Mouse (Mus musculus) lung, embryonic 15.5 days (tissue): ENCODE results near the gene Itpkc. TPM values are rescaled to one million over a fixed set of nuclear protein-coding genes. Genes with fewer than 3 reads are reported as not detected.
A peak's percentile ranks its signal among the peaks of the same experiment; 100 is the strongest.

Source experiments
- ATAC-seq: fragments of 200-750 bp; cut with Nextera tagmentation; 2 replicates; pipeline ENCODE4 v1.8.0; 2017; ENCODE audit warnings: moderate number of reproducible peaks, borderline replicate concordance; ENCODE audit not compliant: low FRiP score, low TSS enrichment; ENCODE audit errors: extremely low read depth
- H3K27ac ChIP-seq: fragments of 300-500 bp; sonication (generic); 2 replicates; pipeline ENCODE4 v1.5.1; 2015; ENCODE audit warnings: moderate library complexity, mild to moderate bottlenecking, inconsistent platforms
- H3K27me3 ChIP-seq: fragments of 300-500 bp; sonication (generic); 2 replicates; pipeline ENCODE4 v1.6.1; 2015; ENCODE audit warnings: inconsistent platforms
- H3K36me3 ChIP-seq: fragments of 300-500 bp; sonication (generic); 2 replicates; pipeline ENCODE4 v1.6.1; 2015; ENCODE audit warnings: inconsistent platforms
- H3K4me1 ChIP-seq: fragments of 300-500 bp; sonication (generic); 2 replicates; pipeline ENCODE4 v1.6.1; 2015; ENCODE audit warnings: inconsistent platforms
- H3K4me2 ChIP-seq: fragments of 300-500 bp; sonication (generic); 2 replicates; pipeline ENCODE4 v1.6.1; 2015; ENCODE audit warnings: inconsistent platforms, mild to moderate bottlenecking, moderate library complexity
- H3K4me3 ChIP-seq: fragments of 300-500 bp; sonication (generic); 2 replicates; pipeline ENCODE4 v1.5.1; 2015; ENCODE audit warnings: mild to moderate bottlenecking, inconsistent platforms
- H3K9ac ChIP-seq: fragments of 300-500 bp; sonication (generic); 2 replicates; pipeline ENCODE4 v1.6.1; 2015; ENCODE audit warnings: inconsistent platforms
- H3K9me3 ChIP-seq: fragments of 300-500 bp; sonication (generic); 2 replicates; pipeline ENCODE4 v1.6.1; 2016; ENCODE audit warnings: inconsistent platforms
- WGBS: fragments of 180-500 bp; shearing (Covaris S2); methylation state at CpG from one replicate; pipeline ENCODE4 v1.1.7; 2015; 5-methylcytosine and 5-hydroxymethylcytosine counted together
- polyA plus RNA-seq: library from polyadenylated mRNA; unstranded; fragments of >200 nt; fragmentation: Nextera tagmentation; extraction: Ambion mirVana; gene quantifications from 2 replicates; pipeline ENCODE4 v1.2.1, GENCODE M21; 2015

The Itpkc gene
- polyA plus RNA-seq, 1 experiment from 2014 or later = 5.1 TPM

GRCm38 (mm10) chr7:27184964-27185363 is 43.5 kb downstream of the Itpkc start:
- H3K4me1 ChIP-seq = peaks cover 10% of the 10 kb centered on the region; the same call in 1 of the 2 replicates
- H3K36me3 ChIP-seq = peaks cover 65% of the 10 kb centered on the region
- WGBS = 68% methylated on average over 3 of the region's 3 CpGs

DNA sequence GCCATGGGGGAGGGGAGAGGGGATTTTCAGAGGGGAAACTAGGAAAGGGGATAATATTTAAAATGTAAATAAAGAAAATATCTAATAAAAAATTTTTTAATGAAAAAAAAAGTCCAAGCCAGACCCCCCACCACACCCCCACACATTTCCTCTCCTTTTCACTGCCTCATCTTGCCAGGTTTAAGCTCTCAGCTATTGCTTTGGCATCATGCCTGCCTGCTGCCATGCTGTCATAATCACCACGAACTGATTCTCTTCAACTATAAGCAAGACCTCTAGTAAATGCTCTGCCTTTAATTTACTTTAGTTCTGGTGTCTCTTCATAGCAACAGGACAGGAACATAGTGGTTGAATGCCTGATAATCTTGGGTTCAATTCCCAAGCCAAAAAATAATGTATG is 46.0 kb downstream of the Itpkc start:
- no peak overlapping the region for H3K9ac ChIP-seq
- H3K9me3 ChIP-seq = no peaks in the 10 kb centered on the region
- no peaks in the 10 kb centered on the region for H3K27me3 ChIP-seq
- 57% methylated on average over 1 of the region's 1 CpGs for WGBS
- H3K4me2 ChIP-seq = no peak overlapping the region
- no peak for ATAC-seq
- H3K27ac ChIP-seq = peak overlapping the region; percentile 98
- H3K4me1 ChIP-seq = peaks cover 24% of the 10 kb centered on the region
- H3K4me3 ChIP-seq = no peak overlapping the region
- peaks cover 40% of the 10 kb centered on the region for H3K36me3 ChIP-seq

More at GRCm38 (mm10) chr7:27184964-27185363, 43.5 kb downstream of the Itpkc start:
- Histone ChIP-seq H3K9me3 (no peaks in the 10 kb centered on the region), H3K27me3 (no peaks in the 10 kb centered on the region), H3K9ac (no peak overlapping the region), H3K4me2 (no peak overlapping the region), H3K27ac (no peak overlapping the region), H3K4me3 (no peak overlapping the region)
- ATAC-seq = no peak

GRCm38 (mm10) chr7:27180837-27181695 is 47.4 kb downstream of the Itpkc start, which contains the start of the genes Gm21983 and Mia:
Gene Gm21983 (minus strand): TSS chr7:27181086.
Gene Mia (minus strand): TSS chr7:27181157.
- Histone ChIP-seq H3K9ac (peak within 1 kb of the TSS; percentile 35), H3K4me2 (peak within 1 kb of the TSS; percentile 58), H3K4me3 (peak within 1 kb of the TSS; percentile 82), H3K36me3 (peaks cover 26% of the 10 kb centered on the region), H3K27me3 (no peaks in the 10 kb centered on the region), H3K9me3 (no peaks in the 10 kb centered on the region), H3K27ac (peak within 1 kb of the TSS; percentile 98), H3K4me1 (peaks cover 25% of the 10 kb centered on the region)
- 47% methylated on average over 14 of the region's 14 CpGs for WGBS
- ATAC-seq = 0 out of 2 replicates have a peak, but pooled peaks have one; percentile 5

- Histone ChIP-seq H3K36me3 (peaks cover 18% of the 10 kb centered on the region), H3K4me2 (peak overlapping the region; percentile 58), H3K9ac (0 out of 2 replicates have a peak overlapping the region, but pooled peaks have one; percentile 0), H3K27me3 (no peaks in the 10 kb centered on the region), H3K4me3 (peak overlapping the region; percentile 82), H3K27ac (peak overlapping the region; percentile 98), H3K4me1 (peaks cover 25% of the 10 kb centered on the region), H3K9me3 (no peaks in the 10 kb centered on the region)
- 43% methylated on average over 5 of the region's 5 CpGs for WGBS
- no peak for ATAC-seq
These were observed 48.4 kb downstream of the Itpkc start for GRCm38 (mm10) chr7:27180036-27180435.

- H3K9me3 ChIP-seq = no peaks in the 10 kb centered on the region
- H3K4me2 ChIP-seq = peak overlapping the region; percentile 58
- H3K4me1 ChIP-seq = peaks cover 25% of the 10 kb centered on the region
- peaks cover 18% of the 10 kb centered on the region for H3K36me3 ChIP-seq
- 33% methylated on average over 16 of the region's 16 CpGs for WGBS
- H3K4me3 ChIP-seq = peak overlapping the region; percentile 82
- H3K9ac ChIP-seq = 0 out of 2 replicates have a peak overlapping the region, but pooled peaks have one; percentile 12
- peak overlapping the region; percentile 98 for H3K27ac ChIP-seq
- no peaks in the 10 kb centered on the region for H3K27me3 ChIP-seq
- ATAC-seq = no peak
These were observed 49.1 kb downstream of the Itpkc start for GRCm38 (mm10) chr7:27179217-27179918.

DNA sequence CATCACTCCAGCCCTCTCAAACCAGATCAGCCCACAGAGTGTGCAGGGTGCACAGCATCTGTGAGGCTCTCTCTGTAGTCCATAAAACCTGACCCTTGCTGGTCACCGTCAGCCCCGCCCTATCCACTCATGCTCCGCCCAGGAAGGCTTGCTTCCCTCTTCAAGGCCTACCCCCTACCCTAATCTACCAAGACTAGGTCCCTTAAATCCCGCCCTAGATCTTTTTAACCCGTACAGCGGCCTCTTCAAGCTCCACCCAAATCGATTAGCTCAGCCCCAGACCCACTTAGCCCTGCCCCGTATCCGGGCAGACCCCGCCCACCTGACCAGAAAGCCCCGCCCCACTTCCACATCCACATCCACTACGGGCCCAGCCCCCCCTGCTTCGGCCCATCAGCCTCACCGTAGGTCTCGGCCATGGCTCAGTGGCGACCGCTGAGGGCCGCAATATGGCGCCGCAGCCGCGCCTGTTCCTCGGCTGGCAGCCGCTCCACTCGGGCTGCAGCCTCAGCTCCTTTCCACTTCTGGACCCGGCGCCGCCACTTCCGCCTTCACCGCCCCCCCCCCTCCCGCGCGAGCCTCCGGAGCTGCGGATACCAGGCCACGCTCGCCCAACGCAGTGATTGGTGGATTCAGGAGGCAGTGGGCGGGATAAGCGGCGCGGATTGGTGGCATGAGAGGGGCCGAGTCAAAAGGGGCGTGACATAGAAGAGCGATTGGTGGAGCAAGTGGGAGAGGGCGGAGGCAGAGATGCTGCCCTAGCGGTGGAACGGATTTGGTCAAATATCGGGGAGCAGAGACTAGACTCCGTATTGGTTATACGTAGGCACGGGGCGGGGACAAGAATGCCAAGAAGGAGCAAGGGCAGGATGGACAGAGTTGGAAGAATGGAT is 49.9 kb downstream of the Itpkc start, which contains the start of gene Rab4b:
Gene Rab4b (minus strand): TSS at position 573 of the 893 bp plus-strand sequence.
- H3K4me2 ChIP-seq = peak within 1 kb of the TSS; percentile 60
- peaks cover 18% of the 10 kb centered on the region for H3K36me3 ChIP-seq
- ATAC-seq = peak; percentile 98
- H3K4me1 ChIP-seq = peaks cover 25% of the 10 kb centered on the region
- peak within 1 kb of the TSS; percentile 82 for H3K4me3 ChIP-seq
- H3K9ac ChIP-seq = peak within 1 kb of the TSS; percentile 57
- peak within 1 kb of the TSS; percentile 98 for H3K27ac ChIP-seq
- H3K9me3 ChIP-seq = no peaks in the 10 kb centered on the region
- no peaks in the 10 kb centered on the region for H3K27me3 ChIP-seq
- under 1% methylated on average over 47 of the region's 53 CpGs for WGBS

- Histone ChIP-seq H3K4me3 (peak overlapping the region; percentile 82), H3K9ac (peak overlapping the region; percentile 57), H3K4me2 (peak overlapping the region; percentile 60), H3K36me3 (peaks cover 16% of the 10 kb centered on the region), H3K4me1 (peaks cover 25% of the 10 kb centered on the region), H3K27ac (peak overlapping the region; percentile 98), H3K9me3 (no peaks in the 10 kb centered on the region), H3K27me3 (no peaks in the 10 kb centered on the region)
- 12% methylated on average over 4 of the region's 4 CpGs for WGBS
- no peak for ATAC-seq
These were observed 50.5 kb downstream of the Itpkc start for GRCm38 (mm10) chr7:27177942-27178323.

- no peak overlapping the region for H3K4me3 ChIP-seq
- H3K4me1 ChIP-seq = peaks cover 15% of the 10 kb centered on the region
- H3K4me2 ChIP-seq = no peak overlapping the region
- no peaks in the 10 kb centered on the region for H3K27me3 ChIP-seq
- no peaks in the 10 kb centered on the region for H3K9me3 ChIP-seq
- no peak for ATAC-seq
- no peak overlapping the region for H3K9ac ChIP-seq
- 88% methylated on average over 7 of the region's 7 CpGs for WGBS
- H3K27ac ChIP-seq = no peak overlapping the region
- H3K36me3 ChIP-seq = peaks cover 33% of the 10 kb centered on the region
These were observed 53.6 kb downstream of the Itpkc start for GRCm38 (mm10) chr7:27174896-27175295.

- WGBS = 91% methylated on average over 15 of the region's 15 CpGs
- no peak overlapping the region for H3K9ac ChIP-seq
These were observed 54.0 kb downstream of the Itpkc start for GRCm38 (mm10) chr7:27174496-27174895.

GRCm38 (mm10) chr7:27170981-27171380 is 57.5 kb downstream of the Itpkc start:
- H3K4me1 ChIP-seq = peaks cover 6% of the 10 kb centered on the region
- no peaks in the 10 kb centered on the region for H3K9me3 ChIP-seq
- no peak overlapping the region for H3K4me3 ChIP-seq
- peaks cover 33% of the 10 kb centered on the region for H3K36me3 ChIP-seq
- no peak overlapping the region for H3K4me2 ChIP-seq
- H3K27me3 ChIP-seq = no peaks in the 10 kb centered on the region
- ATAC-seq = no peak
- 95% methylated on average over 3 of the region's 3 CpGs for WGBS
- no peak overlapping the region for H3K9ac ChIP-seq
- no peak overlapping the region for H3K27ac ChIP-seq

More at GRCm38 (mm10) chr7:27174496-27174895, 54.0 kb downstream of the Itpkc start:
- Histone ChIP-seq H3K36me3 (peaks cover 33% of the 10 kb centered on the region), H3K4me1 (peaks cover 11% of the 10 kb centered on the region), H3K27ac (no peak overlapping the region), H3K4me2 (no peak overlapping the region), H3K9me3 (no peaks in the 10 kb centered on the region), H3K27me3 (no peaks in the 10 kb centered on the region), H3K4me3 (no peak overlapping the region)
- ATAC-seq = no peak

DNA sequence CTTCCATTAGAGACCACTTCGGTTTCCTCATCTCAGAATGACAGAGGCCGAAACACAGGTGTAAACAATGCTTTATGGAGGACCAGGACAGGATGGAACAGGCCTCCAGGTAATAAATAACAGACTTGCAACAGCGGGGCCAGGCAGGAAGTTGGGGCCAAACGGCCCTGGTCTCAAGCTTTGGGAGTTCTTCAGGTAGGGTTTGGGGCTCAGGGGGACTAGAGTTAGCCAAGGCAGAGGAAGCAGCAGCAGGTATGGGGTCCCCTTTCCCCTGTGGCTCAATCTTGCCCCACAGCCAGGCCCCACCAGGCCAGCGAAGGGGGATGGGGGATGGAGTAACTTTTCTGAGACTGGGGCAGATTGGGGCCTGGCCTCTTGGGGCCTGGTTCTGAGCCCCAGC is 60.1 kb downstream of the Itpkc start:
- 86% methylated on average over 5 of the region's 5 CpGs for WGBS
- Histone ChIP-seq H3K9ac (no peak overlapping the region), H3K36me3 (peaks cover 34% of the 10 kb centered on the region)

More for the DNA sequence above, 60.1 kb downstream of the Itpkc start:
- Histone ChIP-seq H3K4me1 (peaks cover 28% of the 10 kb centered on the region), H3K27ac (no peak overlapping the region), H3K4me2 (no peak overlapping the region), H3K9me3 (no peaks in the 10 kb centered on the region), H3K27me3 (no peaks in the 10 kb centered on the region), H3K4me3 (no peak overlapping the region)
- ATAC-seq = no peak
